Mouse (Mus musculus) telencephalon, adult 2 months (tissue): ENCODE data around the gene D8Ertd738e.

Source experiments
- DNase-seq: peaks from one replicate; pipeline ENCODE4 v3.0.0-alpha.2; 2011; ENCODE audit warnings: low read depth, low spot score

The D8Ertd738e gene

DNA sequence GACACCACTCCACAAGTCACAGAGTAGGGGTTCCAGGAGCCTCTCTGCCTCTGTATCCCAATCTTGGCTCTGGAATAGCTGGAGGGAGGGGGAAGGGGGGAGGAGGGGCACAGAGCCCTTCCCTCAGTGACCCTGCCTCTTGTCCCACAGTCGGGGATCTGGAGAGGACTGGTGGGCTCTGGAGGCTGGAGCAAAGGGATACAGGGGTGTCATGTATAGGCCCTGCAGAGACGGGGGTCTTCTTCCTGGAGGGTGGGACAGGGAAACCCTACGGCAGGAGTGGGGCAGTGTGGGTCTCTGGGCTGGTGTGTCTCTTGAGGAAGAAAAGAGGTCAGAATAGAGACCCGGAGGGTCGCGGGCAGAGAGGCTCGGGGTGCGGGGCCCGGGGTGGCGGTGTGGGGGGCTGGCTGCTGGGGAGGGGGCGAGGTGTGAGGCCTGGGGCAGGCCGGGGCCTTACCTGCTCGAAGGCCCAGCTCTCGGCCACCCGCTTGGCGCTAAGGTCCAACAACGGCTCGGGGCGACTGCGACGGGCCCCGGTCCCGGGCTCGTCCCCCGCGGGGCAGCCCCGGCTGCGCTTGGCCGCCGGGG is 13.0 kb downstream of the D8Ertd738e start:
- DNase-seq, result no peak

DNA sequence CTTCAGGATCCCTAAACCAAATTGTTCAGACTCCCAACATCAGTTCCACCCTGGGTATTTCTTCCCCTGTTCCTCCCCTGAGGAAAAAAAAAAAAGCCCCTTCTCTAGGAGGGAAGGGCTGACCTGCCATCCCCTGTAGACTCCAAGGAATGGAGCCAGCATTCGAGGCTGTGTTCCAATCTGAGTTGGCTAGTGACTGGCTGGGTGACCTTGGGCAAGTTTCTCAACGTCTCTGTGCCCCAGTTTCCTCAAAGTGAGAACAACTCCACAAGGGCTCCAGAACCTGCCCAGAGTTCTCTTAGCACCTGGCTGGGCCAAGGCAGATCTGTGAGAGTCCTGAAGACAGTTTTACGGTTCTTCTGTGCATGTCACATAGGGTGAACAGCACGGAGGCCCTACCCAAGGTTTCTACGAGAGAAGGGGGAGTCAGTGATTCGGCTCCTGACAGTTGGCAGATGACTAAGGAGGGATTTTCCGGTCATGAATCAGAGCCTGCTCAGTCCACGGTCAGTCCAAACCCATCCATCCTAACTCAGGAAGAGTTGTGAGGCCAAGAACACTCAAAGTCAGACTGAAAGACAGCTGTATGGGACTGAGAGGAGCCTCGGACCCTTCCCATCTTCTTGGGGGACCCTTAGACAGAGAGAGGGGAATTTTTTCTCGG is 13.6 kb downstream of the D8Ertd738e start:
- DNase-seq, result no peak

DNA sequence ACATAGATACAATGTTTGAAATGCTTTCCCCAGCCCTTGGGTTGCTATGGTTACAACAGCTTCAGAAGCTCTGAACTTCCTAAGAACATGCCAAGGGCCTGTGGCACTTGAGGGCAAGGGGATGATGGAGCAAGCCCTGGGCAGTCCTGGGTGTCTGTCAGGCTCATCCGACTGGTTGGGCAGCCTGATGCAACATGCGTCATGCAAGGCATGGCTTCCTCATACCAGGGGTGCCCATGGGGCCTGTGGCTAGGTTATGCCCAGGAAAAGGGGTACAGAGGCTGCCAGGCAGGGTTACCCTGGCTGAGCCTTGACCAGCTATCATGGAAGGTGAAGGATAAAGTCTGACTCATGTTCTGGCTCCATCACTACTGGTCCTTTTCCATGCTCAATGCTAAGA is 16.5 kb downstream of the D8Ertd738e start:
- DNase-seq, result no peak

DNA sequence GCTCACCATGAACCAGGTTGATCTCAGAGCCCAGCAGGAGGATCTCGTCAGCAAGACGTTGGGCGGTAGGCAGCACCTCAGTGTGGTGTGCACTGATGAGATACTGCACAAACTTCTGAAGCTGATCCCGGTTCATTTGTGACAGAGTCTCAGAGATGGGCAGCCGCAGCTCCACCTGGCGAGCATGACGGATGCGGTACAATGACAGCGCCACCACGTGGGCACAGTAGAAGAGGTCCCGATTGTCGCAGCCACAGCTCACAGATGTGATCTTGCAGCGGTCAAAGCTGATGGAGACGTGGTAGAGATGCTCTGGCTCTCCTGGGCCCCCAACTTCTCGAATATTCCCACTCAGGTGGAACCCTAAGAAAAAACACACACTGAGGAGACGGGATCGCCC is 18.8 kb downstream of the D8Ertd738e start:
- DNase-seq, result no peak

DNA sequence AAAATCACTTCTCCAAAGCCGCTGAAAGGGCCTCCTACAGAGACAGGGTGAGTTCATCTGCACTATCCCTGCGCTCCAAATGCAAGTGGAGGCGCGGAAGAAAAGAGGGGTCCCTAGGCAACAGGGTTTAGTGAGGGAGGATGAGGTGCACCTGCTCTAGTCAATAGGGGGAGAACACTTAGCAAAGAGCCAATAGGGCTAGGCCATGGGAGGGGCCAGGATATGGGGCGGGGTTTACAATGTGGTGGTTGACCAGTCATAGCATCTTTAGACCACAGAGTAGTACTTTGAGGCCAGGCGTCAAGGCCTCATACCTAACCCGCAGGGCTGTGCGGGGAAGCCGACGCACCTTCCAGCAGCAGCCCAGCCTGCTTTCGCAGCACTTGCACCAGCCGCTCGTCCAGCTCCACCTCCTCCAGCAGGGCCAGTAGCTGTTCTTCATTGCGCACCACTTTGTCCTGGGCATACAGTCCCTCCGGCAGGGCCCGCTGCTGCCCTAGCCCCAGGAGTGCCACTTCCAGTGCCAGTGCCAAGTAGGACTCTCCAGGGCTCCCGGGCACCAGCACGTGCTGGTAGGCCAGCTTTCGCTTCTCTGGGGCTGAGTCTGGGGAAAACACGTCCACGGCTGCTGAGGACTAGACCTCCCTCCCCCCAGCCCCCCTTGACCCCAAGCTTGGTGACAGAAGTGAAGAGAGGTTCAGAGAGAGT is 26.0 kb downstream of the D8Ertd738e start:
- DNase-seq, result no peak

DNA sequence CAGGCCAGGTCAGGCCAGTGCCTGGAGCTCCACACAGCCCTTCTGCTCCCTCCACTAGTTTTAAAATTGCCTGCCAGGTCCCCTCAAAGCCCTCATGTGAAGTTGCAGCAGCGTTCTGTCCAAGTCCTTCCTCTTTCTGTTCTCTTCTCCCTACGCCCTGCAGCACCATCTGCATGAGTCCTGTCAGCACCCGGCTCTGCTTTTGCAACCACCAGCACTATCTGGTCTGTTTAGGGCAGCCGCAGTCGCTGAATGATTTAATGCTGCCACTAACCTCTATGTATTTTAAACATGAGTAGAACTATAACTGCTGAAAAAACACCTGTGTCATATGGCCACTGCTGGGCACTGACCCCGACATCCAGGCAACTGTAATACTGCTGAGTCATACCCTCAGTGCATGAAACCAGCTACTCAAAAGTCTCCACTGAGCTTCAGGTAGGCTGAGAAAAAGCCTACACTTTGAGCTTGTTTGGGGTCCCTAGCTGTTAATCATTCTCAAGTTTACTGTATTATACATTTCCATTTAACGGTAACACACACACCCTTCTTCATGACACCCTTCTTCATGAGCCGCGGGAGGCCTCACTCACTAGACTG is 26.9 kb downstream of the D8Ertd738e start:
- no peak for DNase-seq

DNA sequence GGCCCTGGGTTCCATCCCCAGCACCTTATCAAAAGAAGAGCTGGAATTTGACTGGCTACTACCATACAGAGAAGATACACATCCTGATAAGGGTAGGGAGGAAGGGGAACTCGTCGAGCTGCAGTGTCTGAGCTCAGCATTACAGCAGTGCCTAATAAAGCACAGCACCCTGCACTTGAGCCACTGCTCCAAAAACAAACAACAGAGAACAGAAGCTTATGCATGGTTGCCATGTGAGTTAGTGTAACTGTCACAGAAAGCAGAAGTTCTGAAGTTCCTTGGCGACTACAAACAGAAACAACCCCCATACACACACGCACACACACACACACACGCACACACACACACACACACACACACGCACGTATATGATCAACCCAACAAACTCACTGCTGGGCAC is 29.4 kb downstream of the D8Ertd738e start:
- no peak for DNase-seq

DNA sequence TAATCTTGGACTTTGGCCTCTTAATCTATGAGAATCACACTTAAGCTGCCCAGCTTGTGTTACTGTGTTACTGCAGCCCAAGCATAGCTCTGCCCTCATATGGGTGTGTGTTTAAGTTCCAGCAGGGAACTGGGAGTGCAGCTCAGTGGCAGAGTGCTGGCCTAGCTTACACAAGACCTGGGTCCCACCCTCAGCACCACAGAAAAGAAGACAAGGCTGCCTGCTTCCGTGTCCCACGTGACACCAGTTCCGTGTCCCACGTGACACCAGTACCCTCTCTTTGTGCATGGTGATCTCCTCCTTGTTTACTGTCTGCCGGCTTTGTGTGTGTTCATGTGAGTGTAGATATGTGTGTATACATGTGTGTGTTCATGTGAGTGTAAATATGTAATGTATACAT is 31.4 kb downstream of the D8Ertd738e start:
- DNase-seq, result no peak

DNA sequence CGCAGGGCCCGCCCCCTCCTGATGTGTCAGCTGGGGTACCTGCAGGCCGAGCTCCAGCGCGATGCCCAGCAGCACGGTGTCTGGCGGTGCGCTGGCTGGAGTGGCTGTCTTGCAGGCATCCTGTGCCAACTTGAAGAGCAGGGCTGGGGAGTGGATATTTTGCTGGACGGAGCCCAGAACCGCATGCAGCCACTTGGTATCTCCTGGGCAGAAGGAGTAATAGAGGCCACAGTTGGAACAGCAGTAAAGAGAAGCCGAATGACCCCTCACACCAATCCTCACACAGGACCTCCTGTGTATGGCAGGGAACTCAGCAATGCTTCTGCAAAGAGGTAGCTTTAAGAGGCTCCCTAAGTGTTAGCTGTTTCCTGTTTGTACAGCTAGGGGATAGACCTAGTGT is 32.3 kb downstream of the D8Ertd738e start:
- DNase-seq, result no peak

DNA sequence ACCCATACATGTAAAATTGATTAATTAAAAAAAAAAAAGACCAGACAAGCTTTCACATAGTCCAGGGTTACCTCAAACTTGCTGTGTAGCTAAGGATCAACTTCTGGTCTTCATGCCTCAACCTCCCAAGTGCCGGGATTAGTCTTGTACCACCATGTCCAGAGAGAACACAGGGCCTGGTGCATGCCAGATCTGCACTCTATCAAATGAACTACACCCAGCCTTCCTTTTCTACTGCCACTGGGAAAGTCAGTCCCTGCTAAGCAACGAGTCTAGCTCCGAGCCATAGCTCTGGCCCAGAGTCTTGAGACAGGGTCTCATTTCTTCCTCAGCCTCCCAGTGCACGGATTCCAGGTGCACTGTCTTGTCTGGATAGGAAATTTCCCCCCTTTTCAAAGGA is 36.2 kb downstream of the D8Ertd738e start:
- DNase-seq, result no peak

DNA sequence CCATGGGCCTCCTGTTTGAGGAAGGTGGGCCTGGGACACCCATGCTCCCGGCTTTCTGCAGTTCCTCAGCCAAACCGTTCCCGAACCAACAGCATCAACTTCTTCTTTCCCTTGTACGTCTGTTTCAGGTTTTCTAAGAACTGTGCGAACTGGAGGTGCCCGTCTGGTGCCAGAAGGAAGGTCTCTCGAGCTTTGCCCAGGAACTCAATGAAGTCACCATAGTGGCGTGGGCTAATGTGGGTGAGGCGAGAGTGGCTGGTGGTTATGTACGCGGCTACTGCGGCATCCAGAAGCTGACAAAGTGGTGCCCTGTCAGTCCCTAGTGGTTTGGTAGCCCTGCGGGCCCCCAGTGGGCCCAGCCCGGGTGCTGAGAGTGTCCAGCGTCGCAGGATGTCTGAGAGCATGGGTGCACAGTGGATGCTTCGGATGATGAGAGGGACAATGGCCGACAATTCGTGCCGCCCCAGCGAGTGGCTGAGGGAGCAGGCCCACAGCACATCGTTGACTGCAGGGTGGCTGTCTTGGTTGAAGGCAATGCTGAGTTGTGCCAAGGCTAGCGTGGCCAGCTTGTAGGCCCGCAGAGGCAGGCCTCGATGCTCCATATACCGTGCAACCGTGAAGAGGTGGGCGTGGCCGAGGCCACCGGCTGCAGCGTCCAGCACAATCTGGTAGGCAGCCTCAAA is 37.5 kb downstream of the D8Ertd738e start:
- DNase-seq, result no peak

DNA sequence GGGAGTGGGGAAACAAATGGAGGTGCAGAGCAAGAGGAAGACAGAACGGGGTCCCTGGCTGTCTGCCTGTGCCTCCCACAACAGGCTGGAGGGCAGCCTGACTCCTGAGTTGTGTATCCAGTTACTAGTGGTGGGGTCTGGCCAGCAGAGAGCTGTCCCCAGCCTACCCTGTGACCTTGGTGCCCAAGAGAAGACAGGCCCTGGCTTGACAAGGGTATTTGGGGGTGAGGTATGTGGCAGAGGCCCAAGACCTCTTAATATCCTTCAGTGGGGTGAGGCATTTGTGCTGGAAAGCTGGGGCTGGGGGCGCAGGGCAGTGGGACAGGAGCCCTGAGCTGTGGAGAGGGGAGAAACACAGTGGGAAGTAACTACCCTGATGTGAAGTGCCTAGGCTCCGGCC is 38.3 kb downstream of the D8Ertd738e start:
- DNase-seq, result no peak

DNA sequence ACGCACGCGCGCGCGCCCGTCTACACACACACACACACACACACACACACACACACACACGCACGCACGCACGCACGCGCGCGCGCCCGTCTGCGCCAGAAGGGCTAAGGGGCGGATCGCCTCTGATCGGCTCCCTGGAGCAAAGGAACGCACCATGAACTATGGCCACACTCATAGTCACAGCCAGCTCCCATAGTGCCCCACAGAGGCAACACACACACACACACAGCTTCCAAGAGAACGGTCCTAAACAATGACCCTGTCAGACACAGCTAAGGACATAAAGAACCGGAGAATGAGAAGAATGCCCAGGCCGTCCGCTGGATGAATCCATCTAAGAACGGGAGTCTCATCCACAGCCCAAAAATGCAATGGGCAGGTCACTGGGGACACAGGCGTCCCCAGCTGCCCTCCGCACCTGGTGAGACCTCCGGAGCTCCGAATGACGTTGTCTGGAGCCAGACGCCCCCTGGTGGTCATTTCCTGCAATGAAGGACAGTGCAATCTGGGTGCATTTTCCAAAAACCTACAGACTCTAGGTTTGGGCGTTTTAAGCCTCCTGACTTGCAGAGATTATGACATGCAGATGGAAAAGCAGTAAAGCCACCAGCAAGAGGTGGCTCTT is 39.2 kb downstream of the D8Ertd738e start:
- no peak for DNase-seq

DNA sequence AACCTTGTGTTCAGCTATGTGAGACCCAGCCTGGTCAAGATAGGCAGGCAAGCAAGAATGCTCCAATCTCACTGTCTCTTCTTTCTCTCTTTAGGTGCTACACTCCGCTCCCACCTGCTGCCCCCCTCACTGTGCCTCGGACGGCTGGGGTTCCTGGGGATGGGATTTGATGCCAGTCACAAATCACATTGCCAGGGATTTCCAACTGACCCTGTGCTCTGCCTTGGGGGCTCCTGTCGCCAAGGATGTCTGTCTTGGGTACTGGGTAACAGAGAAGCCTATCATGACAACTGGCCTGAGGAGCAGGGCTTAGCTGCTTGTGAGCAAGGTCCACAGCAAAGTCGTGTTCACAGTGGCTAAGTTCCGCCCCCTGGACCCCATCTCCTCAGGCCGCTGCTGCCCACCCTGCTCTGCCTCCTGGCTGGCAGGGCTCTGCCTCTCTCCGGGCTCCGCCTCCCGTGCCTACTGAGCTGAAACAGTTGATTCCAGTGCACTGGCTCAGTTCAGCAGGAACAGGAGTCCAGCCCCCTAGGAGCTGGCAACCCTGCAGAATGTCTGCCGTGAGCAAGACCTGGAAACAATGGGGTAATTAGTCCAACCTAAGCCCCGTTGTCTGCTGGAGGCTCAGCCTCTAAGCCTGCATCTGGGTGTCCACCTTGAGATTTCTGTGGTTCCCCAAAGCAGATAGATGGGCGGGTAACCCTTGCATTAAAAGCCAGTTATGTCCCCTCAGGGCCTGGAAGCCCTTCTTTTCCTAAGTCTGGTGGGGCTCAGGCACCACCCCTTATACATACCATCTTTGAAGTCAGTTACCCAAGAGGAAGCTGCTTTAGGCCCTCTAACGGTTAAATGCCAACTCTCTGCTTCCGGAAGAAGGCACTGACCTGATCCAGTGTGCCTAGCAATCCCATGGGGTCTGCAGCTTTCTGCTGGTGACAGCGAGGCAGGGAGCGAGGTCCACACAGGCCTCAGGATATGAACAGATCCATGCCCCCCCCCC is 40.8 kb downstream of the D8Ertd738e start:
- no peak for DNase-seq

DNA sequence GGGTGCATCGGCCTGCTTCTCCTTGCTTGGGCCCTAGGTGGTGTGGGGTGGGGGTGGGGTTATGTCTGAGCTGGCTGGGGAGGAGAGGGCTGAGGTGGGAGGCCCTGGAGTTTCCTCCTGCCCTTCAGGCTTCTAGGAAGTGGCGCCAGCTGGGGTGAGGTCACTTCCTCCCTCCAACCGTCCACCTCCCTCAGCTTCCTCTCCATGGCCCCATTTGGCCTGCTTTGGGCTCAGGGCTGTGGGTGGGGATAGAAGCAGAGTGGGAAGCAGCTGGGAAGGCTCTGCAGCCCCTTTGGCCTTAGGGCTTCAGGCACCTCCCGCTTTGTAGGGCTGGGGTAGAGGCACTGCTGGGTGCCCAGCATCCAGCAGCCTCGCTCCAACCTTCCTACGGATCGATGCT is 41.7 kb downstream of the D8Ertd738e start:
- no peak for DNase-seq

DNA sequence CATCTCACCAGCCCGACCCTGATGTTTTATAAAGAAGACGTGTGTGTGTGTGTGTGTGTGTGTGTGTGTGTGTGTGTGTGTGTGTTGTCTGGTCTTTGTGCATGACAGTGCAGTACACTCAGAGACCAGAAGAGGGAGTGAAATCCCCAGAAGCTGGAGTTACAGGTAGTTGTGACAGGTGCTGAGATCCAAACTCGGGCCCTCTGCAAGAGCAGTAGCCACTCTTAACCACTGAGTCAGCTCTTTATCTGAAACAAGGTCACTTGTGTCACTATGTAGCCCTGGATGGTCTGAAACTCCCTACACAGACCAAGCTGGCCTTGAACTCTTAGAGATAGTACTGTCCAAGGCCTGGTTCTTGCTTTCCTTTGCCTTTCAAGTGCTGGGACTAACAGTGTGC is 42.9 kb downstream of the D8Ertd738e start:
- DNase-seq, result no peak

DNA sequence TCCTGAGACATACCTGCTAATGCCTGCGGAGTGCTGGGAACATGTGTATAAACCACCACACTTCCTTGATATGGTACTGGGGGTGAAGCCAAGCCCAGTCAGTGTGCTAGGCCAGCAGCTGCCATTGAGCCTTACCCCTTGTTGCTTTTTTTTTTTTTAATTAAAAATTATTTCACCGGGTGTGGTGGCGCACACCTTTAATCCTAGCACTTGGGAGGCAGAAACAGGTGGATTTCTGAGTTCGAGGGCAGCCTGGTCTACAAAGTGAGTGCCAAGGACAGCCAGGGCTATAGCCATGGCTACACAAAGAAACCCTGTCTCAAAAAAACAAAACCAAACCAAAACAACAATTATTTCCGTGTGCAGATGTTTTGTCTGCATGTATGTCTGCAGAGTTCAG is 44.4 kb downstream of the D8Ertd738e start:
- no peak for DNase-seq

DNA sequence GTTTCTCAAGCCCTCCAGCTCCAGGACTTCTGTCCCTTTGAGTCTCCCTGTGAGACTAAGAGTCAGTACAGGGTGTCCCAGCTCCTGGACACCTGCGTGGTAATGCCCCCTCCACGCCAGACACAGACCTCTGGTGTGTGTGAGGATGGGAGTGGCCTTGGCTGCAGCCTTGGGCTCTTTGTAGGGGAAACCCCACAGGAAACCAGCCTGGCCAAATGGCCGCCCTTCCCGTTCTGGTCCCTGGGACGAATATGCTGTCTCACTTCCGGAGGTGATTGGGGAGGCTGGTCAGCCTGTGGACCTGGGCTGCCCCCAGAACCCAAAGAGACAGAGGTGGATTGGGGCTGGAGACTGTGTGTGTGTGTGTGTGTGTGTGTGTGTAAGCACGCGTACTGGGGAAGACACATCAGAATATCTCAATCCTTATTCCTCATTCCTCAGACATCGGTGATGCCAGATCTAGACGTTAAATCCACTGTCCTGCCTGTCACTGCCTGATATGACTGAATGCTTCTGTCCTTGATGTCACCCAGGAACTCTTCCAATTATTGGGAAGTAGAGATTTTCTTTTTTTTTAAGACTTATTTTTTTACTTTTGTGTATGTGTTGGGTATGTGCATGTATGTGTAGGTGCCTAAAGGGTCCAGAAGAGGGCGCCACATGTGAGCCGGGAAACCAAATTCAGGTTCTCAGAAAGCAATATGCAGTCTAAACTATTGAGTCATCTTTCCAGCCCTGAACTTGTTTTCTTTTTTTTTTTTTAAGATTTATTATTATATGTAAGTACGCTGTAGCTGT is 45.3 kb downstream of the D8Ertd738e start:
- no peak for DNase-seq
